Mouse (Mus musculus): ENCODE results near the gene Cyfip2.

The Cyfip2 gene

GRCm38 (mm10) chr11:46176155-46176554 is 136.5 kb downstream of the Cyfip2 start:
- no peak for DNase-seq

GRCm38 (mm10) chr11:46172128-46172527 is 140.5 kb downstream of the Cyfip2 start:
- DNase-seq = no peak

GRCm38 (mm10) chr11:46169908-46170307 is 142.8 kb downstream of the Cyfip2 start:
- DNase-seq = peak; percentile 18

GRCm38 (mm10) chr11:46168506-46168905 is 144.2 kb downstream of the Cyfip2 start:
- no peak for DNase-seq

- no peak for DNase-seq
These were observed 146.6 kb downstream of the Cyfip2 start, which contains the start of gene Nipal4 for GRCm38 (mm10) chr11:46165866-46166585. Gene Nipal4 (minus strand): TSS chr11:46166508.

DNA sequence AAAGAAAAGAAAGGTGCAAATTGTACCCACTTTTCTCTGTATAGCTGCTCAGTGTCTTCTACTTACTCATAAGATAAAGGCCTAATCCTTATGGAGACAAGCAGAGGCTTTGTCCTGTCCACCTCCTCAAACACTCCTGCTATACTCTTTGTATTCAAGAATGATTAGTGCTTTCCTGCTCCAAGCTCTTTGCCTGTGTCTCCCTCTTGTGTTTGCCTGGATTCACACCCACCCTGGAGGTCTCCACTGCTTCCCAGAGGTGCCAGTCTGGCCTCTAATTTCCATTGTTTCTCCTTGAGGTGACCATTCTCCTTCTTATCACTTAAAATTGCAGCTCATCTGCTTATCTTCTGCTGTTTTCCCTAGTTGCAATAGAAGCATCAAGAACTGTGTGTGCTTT is 155.2 kb downstream of the Cyfip2 start:
- DNase-seq = no peak

DNA sequence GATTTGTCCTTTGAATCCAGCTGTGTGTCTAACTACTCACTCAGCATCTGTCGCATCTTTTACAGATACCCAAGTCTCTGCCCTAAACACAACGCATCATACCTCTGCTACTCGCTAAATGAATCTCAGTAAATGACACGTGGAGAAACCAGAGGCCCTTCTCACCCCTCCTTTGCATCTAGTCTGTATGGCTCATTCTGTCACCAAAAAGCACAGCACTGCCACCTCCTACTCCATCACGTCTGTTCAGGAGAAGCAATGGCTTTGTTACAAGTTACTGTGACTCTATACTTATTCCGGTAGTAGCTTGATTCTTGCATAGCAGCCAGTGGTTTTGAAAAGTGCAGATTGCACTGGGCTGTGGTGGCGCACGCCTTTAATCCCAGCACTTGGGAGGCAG is 155.7 kb downstream of the Cyfip2 start:
- no peak for DNase-seq

DNA sequence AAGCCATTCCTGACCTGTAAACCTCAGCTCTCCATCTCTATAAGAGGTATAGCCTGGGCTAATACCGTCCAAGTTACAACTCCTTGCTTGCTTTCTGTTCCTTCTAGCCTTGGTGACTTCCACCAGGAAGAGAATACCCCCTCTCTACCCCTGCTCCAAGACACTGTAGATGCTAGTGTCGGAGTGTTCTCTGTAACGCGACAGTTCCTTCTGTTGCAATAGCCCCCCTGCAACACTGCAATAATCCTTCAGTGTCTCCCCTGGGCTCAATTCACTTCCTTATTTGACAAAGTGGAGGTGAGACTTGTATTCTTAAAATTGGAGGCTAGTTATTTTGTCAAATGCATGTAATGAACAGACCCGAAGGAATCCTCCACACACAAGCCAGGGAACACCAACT is 166.0 kb downstream of the Cyfip2 start:
- no peak for DNase-seq

- no peak for DNase-seq
These were observed 167.3 kb downstream of the Cyfip2 start for GRCm38 (mm10) chr11:46145163-46145875.

Data from cerebellum, adult 11-12 months (tissue).